Mouse (Mus musculus): Measurements from ENCODE around the gene Irak3.

DNA sequence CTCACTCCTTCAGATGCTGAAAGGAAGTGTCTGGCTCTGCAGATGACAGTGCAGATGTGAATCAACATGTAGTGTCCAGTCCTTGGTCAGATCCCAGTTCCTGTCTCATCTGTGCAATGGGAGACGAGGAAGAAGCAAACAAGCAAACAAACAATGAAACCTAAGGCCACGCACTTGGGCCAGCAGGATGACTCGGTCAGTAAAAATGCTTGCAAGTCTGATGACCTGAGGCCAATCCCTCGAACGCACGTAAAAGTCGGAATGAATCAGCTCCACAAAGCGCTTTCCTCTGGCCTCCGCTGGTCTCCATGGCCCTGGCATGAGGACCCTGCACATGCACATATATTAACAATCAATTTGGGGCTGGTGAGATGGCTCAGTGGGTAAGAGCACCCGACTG lies 17.1 kb upstream of the Irak3 start:
- no peak for TF ChIP-seq CTCF (IDR thresholded peaks at IDR 0.05; ENCODE audit: low read depth, low read length)
- TF ChIP-seq POLR2AphosphoS5 (IDR thresholded peaks at IDR 0.05; ENCODE audit: insufficient replicate concordance, low read depth, low read length): no peak
- TF ChIP-seq GATA2 (IDR thresholded peaks at IDR 0.05; ENCODE audit: borderline replicate concordance, low read depth, low read length): no peak
